Mouse (Mus musculus): ENCODE results near the gene Ctcfl.

Ctcfl gene

GRCm38 (mm10) chr2:173119023-173119944 lies at the start of gene Ctcfl:
TSS of gene Ctcfl (minus strand) at chr2:173119525.
- in situ Hi-C loops (cut with MboI, MseI), result no loop called here

DNA sequence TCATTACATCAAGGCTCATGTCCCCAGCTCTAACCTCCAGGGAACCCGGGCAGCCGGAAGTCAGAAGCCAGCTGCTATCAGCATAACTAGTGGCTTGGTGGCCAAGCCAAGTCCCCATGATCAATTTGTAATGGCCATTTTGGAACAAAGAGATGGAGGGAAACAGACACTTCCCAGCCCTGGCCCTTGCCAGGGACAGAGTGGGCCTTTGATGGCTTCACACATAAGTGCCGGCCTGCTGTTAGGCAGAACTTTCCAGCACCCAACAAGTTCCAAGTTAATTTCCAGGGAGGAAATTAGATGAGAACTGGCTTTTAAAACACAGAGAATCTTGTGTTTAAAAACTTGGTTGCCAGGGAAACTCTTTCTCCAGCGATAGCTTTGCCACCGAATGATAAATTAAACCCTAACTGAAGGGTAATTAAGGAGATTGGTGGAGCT lies 49.1 kb upstream of the Ctcfl start:
- in situ Hi-C loops (cut with MboI, MseI), result no loop called here

DNA sequence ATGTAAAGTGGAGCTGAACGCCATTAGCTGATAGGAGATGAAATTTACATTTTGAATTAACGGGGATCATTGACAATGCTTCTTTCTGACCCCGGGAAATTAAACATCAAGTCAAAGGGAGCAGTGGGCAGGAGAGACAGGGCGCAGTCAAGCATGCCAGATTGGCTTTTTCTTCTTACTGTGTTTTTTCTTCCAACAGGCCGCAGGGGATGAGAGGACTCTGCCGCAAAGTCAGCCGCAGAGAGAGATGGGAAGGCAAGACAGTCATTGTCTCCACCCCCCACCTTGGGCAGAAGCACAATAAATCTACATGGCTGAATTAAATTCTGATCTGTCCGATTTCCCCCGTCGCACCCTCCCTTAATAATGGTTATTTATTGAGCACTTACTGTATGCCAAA lies 46.0 kb upstream of the Ctcfl start:
- in situ Hi-C loops (cut with MboI, MseI), result no loop called here

DNA sequence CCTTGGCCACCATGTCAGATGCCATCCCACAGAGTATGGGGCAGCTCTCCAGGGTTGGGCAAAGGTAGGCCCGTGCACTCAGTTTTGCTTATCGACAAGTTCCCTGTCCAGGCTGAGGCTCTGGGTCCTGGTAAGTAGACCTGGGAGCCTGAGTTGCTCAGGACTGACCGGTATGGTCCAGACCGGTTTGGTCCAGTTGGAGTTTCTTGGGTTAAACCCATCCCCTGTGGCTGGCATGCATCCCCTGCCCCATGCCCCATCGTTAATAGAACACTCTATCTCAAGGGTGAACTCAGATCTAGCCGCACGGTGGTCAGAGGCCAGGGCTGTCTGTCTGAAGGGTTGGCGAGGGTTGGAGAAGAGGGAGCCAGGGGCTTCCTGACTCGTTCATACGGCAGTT lies 45.6 kb upstream of the Ctcfl start:
- in situ Hi-C loops (cut with MboI, MseI), result no loop called here

DNA sequence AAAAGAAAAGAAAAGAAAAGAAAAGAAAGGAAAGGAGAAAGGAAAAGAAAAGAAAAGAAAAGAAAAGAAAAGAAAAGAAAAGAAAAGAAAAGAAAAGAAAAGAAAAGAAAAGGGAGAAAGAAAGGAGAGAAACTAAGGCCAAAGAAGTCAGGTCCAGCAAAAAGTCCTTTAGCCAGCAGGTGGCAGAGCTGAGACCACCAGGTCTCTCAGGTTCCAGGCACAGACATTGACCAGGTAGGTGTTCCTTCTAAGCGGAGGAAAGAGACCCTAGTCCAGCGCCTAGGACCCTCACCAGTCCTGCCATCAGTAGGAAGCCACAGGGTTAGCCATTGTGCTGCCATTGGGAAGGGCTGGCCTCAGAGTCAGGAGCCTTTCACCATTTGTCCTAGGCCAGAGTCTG lies 45.0 kb upstream of the Ctcfl start:
- in situ Hi-C loops (cut with MboI, MseI), result no loop called here

DNA sequence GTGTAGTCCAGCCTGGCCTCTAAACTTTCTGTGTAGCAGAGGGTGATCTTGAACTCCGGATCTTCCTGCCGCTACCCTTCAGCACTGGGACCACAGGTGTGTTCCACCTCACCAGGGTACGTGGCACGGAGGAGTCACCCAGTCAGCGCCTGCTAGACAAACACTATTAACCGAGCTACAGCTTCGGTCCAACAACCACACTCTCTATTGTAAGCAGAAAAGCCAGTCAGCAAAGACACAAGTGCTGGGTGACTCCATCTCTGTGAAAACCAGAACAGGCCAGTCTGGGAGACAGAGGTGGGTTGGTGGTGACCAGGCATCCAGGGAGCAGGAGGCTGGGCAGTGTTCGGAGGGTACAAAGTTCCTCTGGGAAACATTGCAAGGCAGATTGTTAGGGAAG lies 44.1 kb upstream of the Ctcfl start:
- in situ Hi-C loops (cut with MboI, MseI), result no loop called here

DNA sequence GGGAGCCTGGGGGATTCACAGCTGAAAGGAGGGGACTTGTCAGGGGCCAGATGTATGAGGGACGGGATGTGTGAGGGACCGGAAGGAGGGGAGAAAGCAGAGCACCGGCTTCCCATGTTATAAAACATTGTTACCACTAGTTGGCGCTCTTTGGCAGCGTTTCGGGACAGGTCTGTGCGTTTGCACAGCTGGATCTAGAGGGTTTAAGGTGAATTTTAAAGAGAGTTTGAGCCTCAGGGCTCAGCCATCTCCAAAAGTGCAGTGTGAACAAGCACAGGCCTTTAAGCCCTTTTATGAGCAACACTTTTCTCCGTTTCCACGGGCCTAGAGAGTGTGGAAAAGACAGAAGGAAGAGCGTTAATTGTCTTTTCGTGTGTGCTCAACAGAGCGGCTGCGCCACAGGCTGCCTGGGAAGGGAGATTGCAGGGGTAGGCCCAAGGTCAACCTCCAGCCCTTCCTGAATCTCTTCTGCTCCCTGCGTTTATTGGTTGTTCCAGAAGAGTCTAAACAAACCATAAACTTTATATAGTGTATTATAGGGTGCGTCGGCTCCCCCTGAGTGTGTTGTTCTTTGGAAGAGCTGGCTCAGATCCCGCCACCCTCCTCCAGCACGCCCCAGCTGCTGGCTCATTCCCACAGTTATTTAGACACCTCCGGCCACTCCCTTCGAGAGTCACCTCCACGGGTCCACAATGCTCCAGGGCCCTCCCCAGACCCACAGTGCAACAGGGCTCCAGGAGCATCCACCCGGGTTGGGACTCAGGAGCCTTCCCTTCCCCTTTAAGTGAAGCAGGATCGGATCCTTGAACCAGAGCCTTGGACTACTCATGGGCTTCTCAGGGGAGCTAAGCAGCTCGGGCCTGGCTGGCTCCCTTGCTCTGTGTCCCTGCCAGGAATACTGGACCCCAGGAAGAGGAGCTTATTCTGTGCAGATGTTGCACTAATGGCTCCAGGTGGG lies 40.3 kb upstream of the Ctcfl start:
- in situ Hi-C loops (cut with MboI, MseI), result no loop called here

DNA sequence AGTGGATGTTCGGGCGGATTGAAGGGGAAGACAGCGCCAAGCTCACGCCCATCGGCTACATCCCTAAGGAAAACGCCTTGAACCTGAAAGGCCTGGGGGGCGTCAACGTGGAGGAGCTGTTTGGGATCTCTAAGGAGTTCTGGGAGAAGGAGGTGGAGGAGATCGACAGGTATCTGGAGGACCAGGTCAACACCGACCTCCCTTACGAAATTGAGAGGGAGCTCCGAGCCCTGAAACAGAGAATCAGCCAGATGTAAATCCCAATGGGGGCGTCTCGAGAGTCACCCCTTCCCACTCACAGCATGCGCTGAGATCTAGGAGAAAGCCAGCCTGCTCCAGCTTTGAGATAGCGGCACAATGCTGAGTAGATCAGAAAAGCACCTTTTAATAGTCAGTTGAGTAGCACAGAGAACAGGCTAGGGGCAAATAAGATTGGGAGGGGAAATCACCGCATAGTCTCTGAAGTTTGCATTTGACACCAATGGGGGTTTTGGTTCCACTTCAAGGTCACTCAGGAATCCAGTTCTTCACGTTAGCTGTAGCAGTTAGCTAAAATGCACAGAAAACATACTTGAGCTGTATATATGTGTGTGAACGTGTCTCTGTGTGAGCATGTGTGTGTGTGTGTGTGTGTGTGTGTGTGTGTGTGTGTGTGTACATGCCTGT lies 39.2 kb upstream of the Ctcfl start:
- in situ Hi-C loops (cut with MboI, MseI), result no loop called here

GRCm38 (mm10) chr2:173157871-173158270 lies 38.5 kb upstream of the Ctcfl start:
- in situ Hi-C loops (cut with MboI, MseI), result no loop called here

DNA sequence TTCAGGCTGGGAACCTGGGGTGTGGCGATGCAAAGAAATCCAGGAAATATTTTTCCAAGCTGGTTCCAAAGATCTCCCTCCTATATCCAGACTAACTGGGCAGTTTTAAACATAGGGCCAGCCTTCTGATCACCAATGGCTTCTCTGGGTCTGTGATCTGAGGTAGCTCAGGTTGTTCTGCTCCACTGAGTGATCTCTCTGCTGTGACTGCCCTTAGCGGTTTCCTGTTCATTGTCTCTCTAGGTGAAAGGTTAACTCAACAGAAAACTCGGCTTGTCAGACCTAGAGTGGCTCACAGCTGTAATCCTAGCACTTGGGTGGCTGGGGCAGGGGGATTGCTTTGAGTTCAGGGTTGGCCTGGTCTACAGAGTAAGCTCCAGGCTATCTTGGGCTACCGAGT lies 38.1 kb upstream of the Ctcfl start:
- in situ Hi-C loops (cut with MboI, MseI), result no loop called here

- in situ Hi-C loops (cut with MboI, MseI), result no loop called here
Observed at GRCm38 (mm10) chr2:173156923-173157322, 37.6 kb upstream of the Ctcfl start.

GRCm38 (mm10) chr2:173155907-173156306 lies 36.6 kb upstream of the Ctcfl start:
- in situ Hi-C loops (cut with MboI, MseI), result no loop called here

GRCm38 (mm10) chr2:173154962-173155361 lies 35.6 kb upstream of the Ctcfl start:
- in situ Hi-C loops (cut with MboI, MseI), result no loop called here

DNA sequence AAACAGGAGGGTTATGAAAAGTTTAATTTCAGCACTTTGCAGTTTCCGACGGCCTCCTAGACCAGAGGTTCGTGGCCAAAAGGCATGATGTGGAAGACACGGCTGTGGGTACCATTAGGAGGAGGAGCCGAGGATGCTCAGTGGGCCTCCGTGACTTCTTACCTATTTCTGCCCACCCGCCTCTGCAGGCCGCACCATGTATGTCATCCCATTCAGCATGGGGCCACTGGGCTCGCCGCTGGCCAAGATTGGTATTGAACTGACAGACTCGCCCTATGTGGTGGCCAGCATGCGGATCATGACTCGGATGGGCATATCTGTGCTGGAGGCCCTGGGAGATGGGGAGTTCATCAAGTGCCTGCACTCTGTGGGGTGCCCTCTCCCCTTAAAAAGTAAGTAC lies 35.2 kb upstream of the Ctcfl start:
- in situ Hi-C loops (cut with MboI, MseI), result no loop called here

- in situ Hi-C loops (cut with MboI, MseI), result no loop called here
Observed at GRCm38 (mm10) chr2:173153266-173153665, 33.9 kb upstream of the Ctcfl start.

GRCm38 (mm10) chr2:173152436-173153151 lies 33.3 kb upstream of the Ctcfl start, which contains the start of gene Pck1:
TSS of gene Pck1 (plus strand) at chr2:173153048.
- in situ Hi-C loops (cut with MboI, MseI), result no loop called here

- in situ Hi-C loops (cut with MboI, MseI), result no loop called here
Observed at GRCm38 (mm10) chr2:173151784-173152284, 32.5 kb upstream of the Ctcfl start.

- in situ Hi-C loops (cut with MboI, MseI), result no loop called here
Observed at GRCm38 (mm10) chr2:173151352-173151751, 32.0 kb upstream of the Ctcfl start.

GRCm38 (mm10) chr2:173148001-173148400 lies 28.7 kb upstream of the Ctcfl start:
- in situ Hi-C loops (cut with MboI, MseI), result no loop called here

GRCm38 (mm10) chr2:173146728-173147127 lies 27.4 kb upstream of the Ctcfl start:
- in situ Hi-C loops (cut with MboI, MseI), result no loop called here

GRCm38 (mm10) chr2:173145808-173146207 lies 26.5 kb upstream of the Ctcfl start:
- in situ Hi-C loops (cut with MboI, MseI), result no loop called here
